Mouse (Mus musculus) lung, postnatal 4 days (tissue): ENCODE data around the gene Ccdc92.

Experiments
- DNase-seq, 2 experiments: peaks; one replicate each; pipeline ENCODE4 v3.0.0; 2021

Gene Ccdc92

GRCm38 (mm10) chr5:124862013-124862866 lies at the start of gene Ccdc92, which contains the start of gene Zfp664:
TSS of gene Ccdc92 (minus strand) at chr5:124862424.
TSS of gene Zfp664 (plus strand) at chr5:124862691.
- DNase-seq: peak; percentile 97

GRCm38 (mm10) chr5:124908860-124909259 lies 46.6 kb upstream of the Ccdc92 start:
- DNase-seq: peak; percentile 83 to 88

GRCm38 (mm10) chr5:124906890-124907289 lies 44.7 kb upstream of the Ccdc92 start:
- no peak for DNase-seq

GRCm38 (mm10) chr5:124903852-124904251 lies 41.6 kb upstream of the Ccdc92 start:
- no peak for DNase-seq

GRCm38 (mm10) chr5:124902195-124902594 lies 40.0 kb upstream of the Ccdc92 start:
- no peak for DNase-seq

- DNase-seq: no peak
These were observed 39.5 kb upstream of the Ccdc92 start for GRCm38 (mm10) chr5:124901675-124902074.

- DNase-seq: no peak
These were observed 38.7 kb upstream of the Ccdc92 start for GRCm38 (mm10) chr5:124900738-124901490.

GRCm38 (mm10) chr5:124899945-124900631 lies 37.9 kb upstream of the Ccdc92 start:
- DNase-seq: peak; percentile 88 to 93

- no peak for DNase-seq
These were observed 33.9 kb upstream of the Ccdc92 start for GRCm38 (mm10) chr5:124896135-124896534.

GRCm38 (mm10) chr5:124891921-124892370 lies 29.7 kb upstream of the Ccdc92 start:
- no peak for DNase-seq

GRCm38 (mm10) chr5:124888661-124889060 lies 26.4 kb upstream of the Ccdc92 start:
- no peak for DNase-seq

- no peak for DNase-seq
These were observed 21.7 kb upstream of the Ccdc92 start for GRCm38 (mm10) chr5:124883877-124884276.

GRCm38 (mm10) chr5:124879801-124880200 lies 17.6 kb upstream of the Ccdc92 start:
- DNase-seq: no peak

- no peak for DNase-seq
These were observed 17.0 kb upstream of the Ccdc92 start for GRCm38 (mm10) chr5:124879251-124879650.

GRCm38 (mm10) chr5:124873890-124874601 lies 11.8 kb upstream of the Ccdc92 start:
- DNase-seq: peak; percentile 27 to 72

GRCm38 (mm10) chr5:124873096-124873495 lies 10.9 kb upstream of the Ccdc92 start:
- no peak for DNase-seq

GRCm38 (mm10) chr5:124872033-124872432 lies 9.8 kb upstream of the Ccdc92 start:
- no peak for DNase-seq

- peak; percentile 63 to 77 for DNase-seq
These were observed 6.8 kb upstream of the Ccdc92 start for GRCm38 (mm10) chr5:124868981-124869380.

GRCm38 (mm10) chr5:124862871-124863741 lies 882 bp upstream of the Ccdc92 start:
- peak; percentile 49 to 61 for DNase-seq

GRCm38 (mm10) chr5:124861463-124861862 lies 761 bp downstream of the Ccdc92 start:
- peak; percentile 25 to 43 for DNase-seq

- DNase-seq: no peak
These were observed 2.2 kb downstream of the Ccdc92 start for GRCm38 (mm10) chr5:124860013-124860412.
